Mouse (Mus musculus) heart, postnatal 0 days (tissue): ENCODE results near the gene Ldb1. TPM values are rescaled to one million over a fixed set of nuclear protein-coding genes. Genes with fewer than 3 reads are reported as not detected.

ENCODE experiments used
- ATAC-seq: fragments of 200-750 bp; cut with Nextera tagmentation; 2 replicates; pipeline ENCODE4 v1.8.0; 2017; ENCODE audit warnings: low read depth, moderate number of reproducible peaks, moderate library complexity; ENCODE audit not compliant: insufficient read depth
- DNase-seq: peaks from one replicate; pipeline ENCODE4 v3.0.0-alpha.2; 2016; ENCODE audit warnings: low spot score
- H3K27ac ChIP-seq: fragments of 300-500 bp; sonication (generic); 2 replicates; pipeline ENCODE4 v1.5.1; 2014; ENCODE audit warnings: low read depth, mild to moderate bottlenecking
- H3K27me3 ChIP-seq: fragments of 300-500 bp; sonication (generic); 2 replicates; pipeline ENCODE4 v1.6.1; 2014; ENCODE audit warnings: low read length, mixed read lengths; ENCODE audit not compliant: control insufficient read depth, insufficient read depth
- H3K36me3 ChIP-seq: fragments of 300-500 bp; sonication (generic); replicated peaks from 2 replicates; pipeline ENCODE4 v1.6.1; 2014; ENCODE audit warnings: low read length, mixed read lengths; ENCODE audit not compliant: control insufficient read depth, insufficient read depth
- H3K4me1 ChIP-seq: fragments of 300-500 bp; sonication (generic); 2 replicates; pipeline ENCODE4 v1.6.1; 2014; ENCODE audit warnings: antibody characterized with exemption; ENCODE audit not compliant: control insufficient read depth, insufficient read depth
- H3K4me2 ChIP-seq: fragments of 300-500 bp; sonication (generic); 2 replicates; pipeline ENCODE4 v1.6.1; 2014; ENCODE audit warnings: low read depth, mild to moderate bottlenecking, low read length, moderate library complexity
- H3K4me3 ChIP-seq: fragments of 300-500 bp; sonication (generic); 2 replicates; pipeline ENCODE4 v1.5.1; 2014; ENCODE audit warnings: low read depth, low read length
- H3K9ac ChIP-seq: fragments of 300-500 bp; sonication (generic); replicated peaks from 2 replicates; pipeline ENCODE4 v1.6.1; 2014; ENCODE audit warnings: low read depth, low read length, mixed read lengths
- H3K9me3 ChIP-seq: fragments of 300-500 bp; sonication (generic); replicated peaks from 2 replicates; pipeline ENCODE4 v1.6.1; 2016; ENCODE audit warnings: low read length; ENCODE audit not compliant: control insufficient read depth
- CTCF ChIP-seq: IDR thresholded peaks from 2 replicates; pipeline ENCODE4 v1.5.1; 2016; ENCODE audit warnings: antibody characterized with exemption, control low read depth, low read depth
- EP300 ChIP-seq: IDR thresholded peaks from 2 replicates; pipeline ENCODE4 v1.6.1; 2016; ENCODE audit warnings: antibody characterized with exemption, low read depth
- WGBS: fragments of 180-500 bp; shearing (Covaris S2); extraction: QIAGEN DNeasy Blood & Tissue Kit; methylation state at CpG from one replicate; pipeline ENCODE4 v1.1.7; 2014; 5-methylcytosine and 5-hydroxymethylcytosine counted together
- polyA plus RNA-seq: library from polyadenylated mRNA; unstranded; fragments of >200 nt; fragmentation: Nextera tagmentation; extraction: Ambion mirVana; gene quantifications from 2 replicates; pipeline ENCODE4 v1.2.1, GENCODE M21; 2015
- total RNA-seq: library from RNA; depleted of rRNA; stranded (reverse); fragments of >200 nt; gene quantifications from 2 replicates; pipeline ENCODE4 v1.2.3, GENCODE M21; 2014; ENCODE audit warnings: low replicate concordance

Ldb1 gene
- total and polyA plus RNA-seq, 2 experiments from 2014 or later: 59.3 to 79.3 TPM

DNA sequence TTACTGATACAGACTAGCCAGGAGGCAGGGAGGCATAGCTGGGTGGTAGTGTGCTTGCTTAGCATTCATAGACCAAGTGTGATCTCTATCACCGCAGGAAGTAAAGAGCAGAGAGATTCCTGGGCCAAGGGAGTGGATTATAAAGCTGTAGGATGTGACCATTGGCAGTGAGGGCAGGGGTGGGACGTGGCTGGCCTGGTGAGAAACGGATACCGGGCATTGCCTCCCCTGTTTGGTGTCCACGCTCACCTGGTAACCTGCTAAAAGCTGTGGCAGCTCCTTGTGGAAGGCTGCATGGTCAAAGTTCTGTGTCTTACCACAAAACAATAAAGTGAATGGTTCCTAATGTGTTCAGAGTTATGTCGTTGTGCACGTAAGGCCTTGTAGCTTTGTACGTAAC is 40.2 kb upstream of the Ldb1 start:
- TF ChIP-seq CTCF (no peak), EP300 (no peak)
- Histone ChIP-seq H3K27ac (no peak overlapping the region), H3K9ac (no peak overlapping the region), H3K4me2 (no peak overlapping the region), H3K9me3 (no peaks in the 10 kb centered on the region), H3K27me3 (no peaks in the 10 kb centered on the region), H3K4me1 (peaks cover 7% of the 10 kb centered on the region), H3K4me3 (no peak overlapping the region), H3K36me3 (peaks cover 55% of the 10 kb centered on the region)
- DNase-seq (no peak), ATAC-seq (no peak)
- WGBS: 91% methylated on average over 8 of the region's 8 CpGs

DNA sequence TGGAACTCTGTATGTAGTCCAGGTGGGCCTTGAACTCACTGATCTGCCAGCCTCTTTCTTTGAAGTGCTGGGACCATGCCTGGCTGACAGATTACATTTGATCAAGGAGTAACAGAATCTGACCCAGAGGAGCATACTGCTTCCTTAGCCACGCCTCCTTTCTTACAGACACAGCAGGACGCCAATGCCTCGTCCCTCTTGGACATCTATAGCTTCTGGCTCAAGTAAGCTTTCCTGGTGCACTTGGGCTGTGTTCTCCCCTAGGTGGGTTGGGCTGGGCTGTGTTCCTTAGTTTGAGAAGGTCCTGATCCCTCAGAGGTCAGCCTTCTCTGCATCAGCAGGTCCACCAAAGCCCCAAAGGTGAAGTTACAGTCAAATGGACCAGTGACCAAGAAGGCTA is 33.5 kb upstream of the Ldb1 start:
- ATAC-seq (no peak), DNase-seq (no peak)
- H3K9me3 ChIP-seq: no peaks in the 10 kb centered on the region
- WGBS: 70% methylated on average over 3 of the region's 3 CpGs
- no peak overlapping the region for H3K9ac ChIP-seq
- H3K4me2 ChIP-seq: no peak overlapping the region
- peaks cover 7% of the 10 kb centered on the region for H3K4me1 ChIP-seq
- H3K4me3 ChIP-seq: no peak overlapping the region
- H3K27ac ChIP-seq: no peak overlapping the region
- H3K27me3 ChIP-seq: no peaks in the 10 kb centered on the region
- H3K36me3 ChIP-seq: peaks cover 52% of the 10 kb centered on the region
- TF ChIP-seq CTCF: no peak
- no peak for TF ChIP-seq EP300

DNA sequence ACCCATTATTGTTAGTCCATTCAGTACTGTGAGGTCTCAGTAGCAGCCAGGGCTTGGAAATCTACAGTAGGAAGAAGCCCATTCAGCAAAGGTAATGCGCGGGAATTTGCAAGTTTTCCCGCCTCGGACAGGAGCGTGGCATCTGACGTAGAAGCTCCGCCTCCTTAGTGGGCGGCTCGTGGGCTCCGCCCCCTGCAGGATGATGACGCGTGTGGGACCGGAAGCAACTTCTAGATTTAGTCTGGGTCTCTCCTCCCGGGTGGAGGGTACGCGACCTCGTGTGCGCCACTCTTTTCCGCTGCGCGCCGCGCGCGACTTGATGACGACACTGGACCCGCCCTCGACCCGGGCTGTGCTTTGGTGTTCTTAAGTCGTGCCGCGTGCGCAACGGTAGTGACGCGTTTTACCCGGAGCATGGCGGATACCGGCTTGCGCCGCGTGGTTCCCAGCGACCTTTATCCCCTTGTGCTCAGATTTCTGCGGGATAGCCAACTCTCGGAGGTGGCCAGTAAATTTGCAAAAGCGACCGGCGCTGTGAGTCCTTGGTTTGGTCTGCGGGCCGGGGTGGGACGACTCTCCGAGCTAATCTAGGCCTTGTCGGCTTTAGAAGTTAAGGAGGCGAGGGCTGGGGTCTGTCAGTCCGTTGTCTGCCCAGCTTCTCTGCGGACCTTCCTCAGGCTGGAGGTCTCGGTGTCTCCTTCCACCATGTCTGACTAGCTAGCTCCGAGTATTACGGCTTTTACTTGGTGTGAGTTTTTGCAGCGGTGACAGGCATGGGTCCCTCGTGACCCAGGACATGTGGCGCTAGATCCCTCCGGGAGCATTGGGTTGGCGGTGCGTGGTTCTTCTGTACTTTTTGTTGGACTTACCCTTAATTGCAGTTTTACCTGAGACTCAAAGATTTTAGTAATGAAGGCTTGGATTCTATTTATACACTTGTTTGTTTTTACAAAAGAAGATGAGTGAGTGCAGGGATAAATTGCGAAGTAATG is 30.9 kb upstream of the Ldb1 start, which contains the start of gene Nolc1:
Nolc1 (plus strand) TSS at position 248 of the 992 bp plus-strand sequence.
- under 1% methylated on average over 66 of the region's 66 CpGs for WGBS
- Histone ChIP-seq H3K4me2 (peak within 1 kb of the TSS; percentile 72), H3K27me3 (no peaks in the 10 kb centered on the region), H3K36me3 (peaks cover 47% of the 10 kb centered on the region), H3K9me3 (no peaks in the 10 kb centered on the region), H3K9ac (peak within 1 kb of the TSS; percentile 69), H3K4me1 (peaks cover 7% of the 10 kb centered on the region), H3K27ac (peak within 1 kb of the TSS; percentile 73), H3K4me3 (peak within 1 kb of the TSS; percentile 77)
- TF ChIP-seq CTCF (peak; percentile 7; the same call in 1 of the 2 replicates), EP300 (peak; percentile 85; the same call in 1 of the 2 replicates)
- peak; percentile 99 for DNase-seq
- ATAC-seq: peak; percentile 95

DNA sequence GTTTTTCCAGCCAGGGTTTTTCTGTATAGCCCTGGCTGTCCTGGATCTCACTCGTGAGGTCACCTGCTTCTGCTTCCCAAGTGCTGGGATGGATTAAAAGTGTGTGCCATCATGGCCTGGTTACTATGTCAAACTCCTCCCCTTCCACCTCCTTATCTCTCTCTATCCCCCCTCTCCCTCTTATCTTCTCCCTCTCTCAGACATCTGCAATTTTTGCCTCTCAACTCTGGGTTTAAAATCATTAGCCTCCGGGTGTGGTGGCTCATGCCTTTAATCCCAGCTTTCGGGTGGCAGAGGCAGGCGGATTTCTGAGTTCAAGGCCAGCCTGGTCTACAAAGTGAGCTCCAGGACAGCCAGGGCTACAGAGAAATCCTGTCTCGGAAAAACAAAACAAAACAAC is 29.3 kb upstream of the Ldb1 start:
- Histone ChIP-seq H3K4me3 (no peak overlapping the region), H3K4me2 (no peak overlapping the region), H3K4me1 (peaks cover 7% of the 10 kb centered on the region), H3K27ac (no peak overlapping the region), H3K36me3 (peaks cover 46% of the 10 kb centered on the region), H3K9me3 (no peaks in the 10 kb centered on the region), H3K27me3 (no peaks in the 10 kb centered on the region), H3K9ac (no peak overlapping the region)
- DNase-seq (no peak), ATAC-seq (no peak)
- 83% methylated on average over 5 of the region's 5 CpGs for WGBS
- TF ChIP-seq EP300 (no peak), CTCF (no peak)

DNA sequence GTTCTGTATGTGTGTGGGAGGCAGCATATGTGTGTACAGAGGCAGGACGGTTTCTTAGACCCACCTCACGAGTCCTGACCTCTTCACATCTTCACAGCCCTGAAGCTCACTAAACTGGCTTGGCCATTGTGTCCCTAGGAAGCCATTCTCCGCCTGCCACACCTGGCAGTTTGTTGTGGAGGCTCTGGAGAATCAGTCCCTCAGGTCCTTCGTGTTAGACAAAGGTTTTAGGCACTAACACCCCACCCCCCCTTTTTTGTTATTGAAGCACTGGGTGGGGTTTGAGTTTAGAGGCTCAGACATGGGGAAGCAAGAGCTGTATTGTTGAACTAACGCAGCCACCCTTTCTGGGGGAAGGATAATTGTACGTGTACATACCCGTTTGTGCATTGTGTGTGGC is 28.3 kb upstream of the Ldb1 start:
- Histone ChIP-seq H3K27me3 (no peaks in the 10 kb centered on the region), H3K4me2 (no peak overlapping the region), H3K4me1 (peaks cover 7% of the 10 kb centered on the region), H3K9me3 (no peaks in the 10 kb centered on the region), H3K4me3 (no peak overlapping the region), H3K27ac (no peak overlapping the region), H3K36me3 (peaks cover 44% of the 10 kb centered on the region), H3K9ac (no peak overlapping the region)
- DNase-seq: no peak
- 84% methylated on average over 7 of the region's 7 CpGs for WGBS
- no peak for ATAC-seq
- TF ChIP-seq CTCF (no peak), EP300 (no peak)
